Mouse (Mus musculus): ENCODE results near the gene Nefh.
A peak's percentile ranks its signal among the peaks of the same experiment; 100 is the strongest.

The Nefh gene

GRCm38 (mm10) chr11:4947813-4948174, at the start of gene Nefh:
Gene Nefh, minus strand, starts transcription at chr11:4948064.
- no peak for DNase-seq (ENCODE audit: low spot score)

- DNase-seq (ENCODE audit: low spot score), result no peak
Observed at GRCm38 (mm10) chr11:4996621-4997199, 48.8 kb upstream of the Nefh start.

GRCm38 (mm10) chr11:4995676-4996075, 47.8 kb upstream of the Nefh start:
- no peak for DNase-seq (ENCODE audit: low spot score)

- no peak for DNase-seq (ENCODE audit: low spot score)
Observed at GRCm38 (mm10) chr11:4992471-4992870, 44.6 kb upstream of the Nefh start.

DNA sequence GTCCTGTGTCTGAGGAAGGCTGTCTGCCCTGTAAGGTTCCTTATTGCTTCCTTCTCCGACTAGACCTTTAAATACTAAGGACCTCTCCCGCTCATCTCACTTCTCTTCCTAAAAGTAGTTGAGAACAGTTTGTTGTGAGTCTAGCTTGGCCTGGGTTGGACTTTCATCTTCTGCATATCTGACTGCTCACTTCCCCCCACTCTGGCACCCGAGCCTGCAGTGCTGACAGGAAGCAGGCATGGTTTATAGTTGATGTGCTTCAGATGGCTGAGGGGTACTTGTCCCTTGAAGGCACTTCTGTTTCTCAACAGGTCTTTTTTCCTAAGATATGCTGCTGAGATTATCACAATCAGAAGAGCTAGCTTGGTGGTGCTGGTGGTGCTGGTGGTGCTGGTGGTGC, 41.3 kb upstream of the Nefh start:
- DNase-seq (ENCODE audit: low spot score), result no peak

GRCm38 (mm10) chr11:4987487-4987852, 39.6 kb upstream of the Nefh start:
- DNase-seq (ENCODE audit: low spot score), result no peak

- DNase-seq (ENCODE audit: low spot score), result peak; percentile 82
Observed at GRCm38 (mm10) chr11:4986695-4987486, 39.0 kb upstream of the Nefh start, which contains the start of gene Ap1b1. Gene Ap1b1, plus strand, starts transcription at chr11:4986824.

GRCm38 (mm10) chr11:4984799-4985198, 36.9 kb upstream of the Nefh start:
- DNase-seq (ENCODE audit: low spot score), result no peak

DNA sequence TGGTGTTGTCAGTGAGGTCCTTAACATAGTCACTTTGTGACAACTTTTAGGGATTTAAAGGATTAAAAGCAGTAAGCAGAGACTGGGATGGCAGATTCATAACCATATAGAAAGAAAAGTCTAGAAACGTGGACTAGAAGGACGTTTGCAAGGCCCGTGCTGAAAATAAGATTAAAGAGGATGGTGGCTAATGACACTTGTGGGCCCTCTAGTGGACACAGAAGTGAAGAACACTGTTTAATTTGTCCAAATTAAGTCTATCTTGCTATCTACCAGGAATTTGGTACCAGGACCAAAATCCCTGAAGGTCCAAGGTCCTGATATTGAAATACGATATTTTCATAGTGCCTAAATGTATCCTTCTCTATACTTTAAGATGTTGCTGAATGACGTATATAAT, 36.4 kb upstream of the Nefh start:
- no peak for DNase-seq (ENCODE audit: low spot score)

- no peak for DNase-seq (ENCODE audit: low spot score)
Observed at GRCm38 (mm10) chr11:4983538-4983937, 35.7 kb upstream of the Nefh start.

DNA sequence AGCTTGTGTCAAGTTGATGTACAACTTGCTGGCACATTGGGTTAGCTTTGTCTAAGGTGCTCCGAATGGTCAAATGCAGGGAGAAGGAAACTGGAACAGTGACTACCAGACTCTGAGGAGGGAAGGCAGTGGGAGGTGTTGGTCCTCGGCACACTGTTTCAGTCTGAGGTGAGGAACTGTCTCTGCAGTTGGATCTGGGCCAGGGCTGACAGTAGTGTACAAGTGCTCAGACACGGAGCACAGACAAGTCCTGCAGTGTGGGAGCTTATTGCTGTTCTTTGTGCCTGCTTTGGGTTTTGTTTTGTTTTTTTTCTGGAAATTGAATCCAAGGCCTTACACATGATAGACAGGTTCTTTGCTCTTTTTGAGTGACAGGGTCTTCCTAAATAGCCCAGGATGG, 35.1 kb upstream of the Nefh start:
- DNase-seq (ENCODE audit: low spot score), result no peak

GRCm38 (mm10) chr11:4975623-4976022, 27.8 kb upstream of the Nefh start:
- DNase-seq (ENCODE audit: low spot score), result no peak

- no peak for DNase-seq (ENCODE audit: low spot score)
Observed at GRCm38 (mm10) chr11:4974376-4975122, 26.7 kb upstream of the Nefh start.

DNA sequence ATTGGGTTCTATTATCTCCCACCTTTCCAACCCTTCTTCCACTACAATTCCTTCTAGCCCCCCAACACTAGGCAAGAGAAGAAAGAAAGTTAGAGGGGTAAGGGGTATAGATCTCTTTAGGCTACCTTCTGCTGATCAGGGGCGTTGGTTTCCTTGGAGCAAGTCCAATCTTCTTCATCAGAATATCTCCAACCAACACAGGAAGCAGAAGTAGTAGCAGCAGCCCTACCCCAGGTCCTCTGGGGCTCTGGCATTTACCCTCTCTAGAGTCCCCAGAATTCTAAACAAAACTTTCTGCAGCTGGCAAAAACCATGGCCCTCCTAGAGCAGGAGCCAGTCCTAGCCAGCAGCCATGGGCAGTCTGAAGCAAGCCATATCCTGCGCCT, 26.0 kb upstream of the Nefh start:
- DNase-seq (ENCODE audit: low spot score), result no peak

DNA sequence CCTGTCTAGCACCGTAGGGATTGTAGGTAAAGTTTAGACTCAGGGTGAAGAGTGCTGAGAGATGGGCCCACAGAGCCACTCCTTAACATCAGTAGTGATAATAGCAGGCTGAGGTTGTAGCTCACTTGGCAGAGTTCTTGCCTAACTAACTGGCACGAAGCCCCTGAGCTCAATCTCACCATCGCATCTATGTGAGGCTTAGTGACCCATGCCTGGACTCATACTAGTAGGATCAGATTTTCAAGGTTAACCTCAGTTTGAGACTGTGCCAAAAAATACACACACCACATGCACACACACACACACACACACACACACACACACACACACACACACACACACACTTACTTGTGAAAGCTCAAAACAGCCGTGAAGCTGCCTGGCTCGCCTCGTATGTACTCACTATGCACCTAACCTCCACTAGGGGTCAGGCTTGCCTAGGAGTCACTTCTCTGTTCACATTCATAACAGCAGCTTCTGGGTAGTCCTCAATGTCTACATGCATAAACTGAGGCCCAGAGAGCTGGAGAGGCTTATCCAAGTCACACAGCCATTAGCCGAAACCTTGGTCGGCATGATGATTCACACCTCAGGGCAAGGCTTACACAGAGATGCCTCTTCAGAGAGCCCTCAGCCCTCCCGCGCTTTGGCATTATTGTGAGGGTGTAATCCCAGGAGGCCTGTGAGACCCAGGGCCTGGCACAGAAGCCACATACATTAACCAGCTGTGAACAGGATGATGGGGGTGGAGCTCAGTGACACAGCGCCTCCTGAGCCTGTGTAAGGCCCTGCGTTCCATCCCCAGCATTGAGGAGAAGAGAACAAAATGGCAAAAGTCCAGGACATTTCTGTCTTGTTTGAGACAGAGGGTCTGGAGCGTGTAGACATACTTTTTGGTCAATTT, 25.4 kb upstream of the Nefh start:
- no peak for DNase-seq (ENCODE audit: low spot score)

GRCm38 (mm10) chr11:4968376-4968775, 20.5 kb upstream of the Nefh start:
- DNase-seq (ENCODE audit: low spot score), result no peak

- DNase-seq (ENCODE audit: low spot score), result no peak
Observed at GRCm38 (mm10) chr11:4967549-4967948, 19.7 kb upstream of the Nefh start.

- DNase-seq (ENCODE audit: low spot score), result no peak
Observed at GRCm38 (mm10) chr11:4966888-4967287, 19.0 kb upstream of the Nefh start.

- no peak for DNase-seq (ENCODE audit: low spot score)
Observed at GRCm38 (mm10) chr11:4966325-4966724, 18.5 kb upstream of the Nefh start.

DNA sequence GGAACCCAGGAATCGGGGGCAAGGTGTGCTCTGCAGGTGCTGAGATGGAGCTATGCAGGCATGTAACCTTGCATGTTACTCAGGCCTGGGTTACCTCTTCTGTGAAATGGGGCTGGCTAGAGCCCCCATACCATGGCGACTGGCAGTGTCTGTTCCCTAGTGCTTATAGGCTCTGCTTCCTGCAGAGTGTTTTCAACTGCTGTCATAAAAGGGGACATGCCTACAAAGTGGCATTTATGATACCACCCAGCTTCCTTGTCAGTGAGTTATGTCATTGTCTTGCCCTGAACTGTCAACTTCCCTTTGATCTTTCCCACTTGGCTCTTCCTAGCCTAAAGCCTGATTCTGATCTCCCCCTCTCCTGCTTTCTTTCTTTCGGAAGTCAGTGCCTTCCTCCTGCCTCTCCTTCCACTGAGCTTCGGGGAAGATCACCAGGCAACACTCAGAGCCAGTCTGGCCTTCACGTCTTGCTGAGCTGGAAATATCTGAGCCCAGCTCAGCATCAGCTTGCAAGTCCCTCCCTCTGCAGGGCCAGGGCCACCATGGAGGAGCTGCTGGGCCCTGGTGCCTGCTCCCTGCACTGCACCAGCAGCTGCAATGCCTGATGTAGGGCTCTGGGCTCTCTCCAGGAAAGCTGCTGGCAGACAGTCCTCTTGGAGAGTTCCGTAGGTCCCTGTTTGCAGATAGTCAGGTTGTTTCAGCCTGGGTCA, 15.4 kb upstream of the Nefh start:
- no peak for DNase-seq (ENCODE audit: low spot score)

GRCm38 (mm10) chr11:4953918-4954317, 6.1 kb upstream of the Nefh start:
- DNase-seq (ENCODE audit: low spot score), result no peak

- DNase-seq (ENCODE audit: low spot score), result no peak
Observed at GRCm38 (mm10) chr11:4953401-4953800, 5.5 kb upstream of the Nefh start.
